Mouse (Mus musculus) liver (tissue): ENCODE data around the gene Tmem104.

Experiments
- DNase-seq: peaks from one replicate; pipeline ENCODE4 v3.0.0-alpha.2; 2020; ENCODE audit warnings: mixed read lengths

Tmem104 gene

DNA sequence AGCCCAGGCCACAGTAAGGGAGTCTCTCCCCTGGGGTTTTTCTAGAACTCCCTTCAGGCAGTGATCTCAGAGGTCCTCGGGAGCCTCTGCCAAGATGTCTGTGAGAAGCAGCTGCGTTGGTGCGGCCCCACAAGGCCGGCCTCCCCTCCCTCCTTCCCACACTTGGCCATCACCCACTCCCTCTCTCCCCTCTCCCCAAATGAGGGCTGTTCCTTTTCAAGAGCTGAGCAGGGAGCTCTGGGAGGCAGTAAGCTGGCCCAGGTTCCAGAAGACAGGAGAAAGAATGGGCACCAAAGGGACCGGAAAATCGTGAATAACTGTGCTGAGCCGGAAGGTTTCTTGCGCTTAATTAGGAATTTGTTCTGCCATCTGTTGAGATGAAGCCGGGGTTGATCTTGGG, 44.6 kb downstream of the Tmem104 start:
- no peak for DNase-seq

DNA sequence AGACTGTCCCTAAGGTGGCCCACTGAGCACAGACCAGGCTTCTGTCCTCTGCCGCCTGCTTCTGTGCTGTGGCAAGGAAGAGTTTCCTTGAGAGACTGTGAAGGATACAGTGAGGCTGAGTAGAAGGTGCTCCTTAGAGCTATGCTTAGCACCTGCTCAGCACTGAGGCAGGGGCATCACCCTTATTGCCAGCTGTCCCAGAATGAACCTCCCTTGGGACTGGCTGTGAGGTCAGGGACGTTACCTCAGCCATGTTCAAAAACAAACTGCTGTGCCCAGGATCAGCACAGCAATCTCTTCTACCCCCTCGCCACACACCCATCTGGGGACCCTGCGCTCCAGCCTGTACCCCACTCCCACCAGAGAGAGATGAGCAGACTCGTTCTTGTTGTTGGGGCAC, 45.6 kb downstream of the Tmem104 start:
- DNase-seq: no peak

DNA sequence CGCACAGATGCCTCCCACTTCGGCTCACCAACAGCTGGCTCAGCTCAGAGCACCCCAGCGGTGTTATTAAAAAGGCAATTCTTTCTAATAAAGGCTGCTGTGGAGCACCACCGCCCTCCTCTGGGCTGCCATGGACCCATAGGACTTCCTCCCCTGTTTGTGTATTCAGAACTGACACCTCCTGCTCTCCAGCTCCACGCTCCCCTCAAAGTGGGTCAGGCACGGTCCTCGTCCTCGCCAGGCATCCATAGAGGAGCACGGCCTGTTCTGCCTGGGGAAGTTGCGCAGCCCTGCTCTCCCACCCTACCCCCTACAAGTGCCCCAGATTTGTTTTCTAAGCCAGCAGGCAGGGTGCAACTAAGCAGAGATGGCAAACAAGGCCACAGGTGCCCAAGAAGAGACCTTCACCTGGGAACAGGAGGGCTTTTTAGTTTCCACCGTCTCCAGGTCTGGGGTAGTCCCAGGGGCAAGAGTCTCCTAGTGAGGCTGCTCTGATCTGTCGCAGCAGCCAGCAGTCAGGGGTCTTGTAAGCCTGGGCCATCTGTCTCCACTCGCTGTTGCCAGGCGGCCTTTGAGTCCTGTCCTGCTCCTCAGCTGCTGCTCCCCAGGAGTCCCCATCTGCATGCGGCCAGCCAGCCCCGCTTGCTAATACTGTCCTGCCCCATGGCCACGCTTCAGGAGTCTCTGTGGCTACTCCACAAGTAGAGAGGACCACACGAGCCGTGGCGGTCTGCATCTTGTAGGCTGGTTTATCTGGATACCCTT, 46.4 kb downstream of the Tmem104 start:
- DNase-seq: no peak

DNA sequence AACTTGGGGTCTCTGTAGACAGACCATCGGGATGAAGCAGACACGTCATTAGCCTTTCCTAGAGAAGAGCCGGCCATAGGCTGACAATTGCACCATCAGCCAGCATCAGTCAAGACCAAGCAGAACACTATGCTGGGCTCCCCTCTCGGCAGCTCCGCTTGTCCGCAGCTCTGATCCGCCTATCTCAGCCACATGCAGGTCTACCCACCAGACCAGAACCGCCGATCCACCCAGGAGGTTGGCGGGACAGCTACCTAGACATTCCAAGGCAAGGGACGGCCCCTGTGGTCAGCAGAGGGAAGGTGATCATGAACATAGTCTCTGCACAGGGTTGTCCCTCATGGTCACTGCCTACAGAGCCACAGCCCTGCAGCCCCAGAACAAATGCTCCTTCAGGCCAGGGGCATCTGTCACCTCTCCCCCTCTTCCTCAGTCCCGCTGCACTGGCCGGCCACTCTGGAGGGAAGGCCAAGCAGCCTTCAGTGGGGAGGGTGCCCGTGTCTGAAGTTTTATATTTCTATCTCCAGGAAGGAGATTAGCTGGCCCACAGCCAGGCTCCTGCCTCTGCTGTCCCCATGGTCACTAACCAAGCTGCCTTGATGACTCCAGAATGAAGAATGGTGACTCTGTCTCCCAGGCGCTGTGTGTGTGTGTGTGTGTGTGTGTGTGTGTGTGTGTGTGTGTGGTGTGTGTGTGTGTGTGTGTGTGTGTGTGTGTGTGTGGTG, 47.2 kb downstream of the Tmem104 start:
- no peak for DNase-seq

DNA sequence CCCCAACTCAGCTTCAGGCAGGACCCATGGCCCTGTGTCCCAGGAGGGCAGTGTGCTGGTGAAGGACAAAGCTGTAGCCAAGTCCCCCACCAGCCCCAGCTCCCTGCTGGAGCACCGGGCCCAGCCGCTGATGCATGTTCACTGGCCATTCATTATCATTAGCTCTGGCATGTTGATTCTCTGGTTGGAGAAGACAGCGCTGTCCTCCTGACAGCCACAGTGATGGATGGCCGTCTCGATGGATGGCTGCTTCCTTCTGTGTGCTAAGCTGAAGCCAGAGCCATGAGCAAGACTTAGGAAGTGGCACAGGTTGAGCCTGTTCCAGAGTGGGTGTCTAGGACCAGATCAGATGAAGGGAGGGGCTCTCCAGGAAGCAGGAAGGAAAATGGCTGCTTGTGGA, 49.3 kb downstream of the Tmem104 start:
- no peak for DNase-seq

DNA sequence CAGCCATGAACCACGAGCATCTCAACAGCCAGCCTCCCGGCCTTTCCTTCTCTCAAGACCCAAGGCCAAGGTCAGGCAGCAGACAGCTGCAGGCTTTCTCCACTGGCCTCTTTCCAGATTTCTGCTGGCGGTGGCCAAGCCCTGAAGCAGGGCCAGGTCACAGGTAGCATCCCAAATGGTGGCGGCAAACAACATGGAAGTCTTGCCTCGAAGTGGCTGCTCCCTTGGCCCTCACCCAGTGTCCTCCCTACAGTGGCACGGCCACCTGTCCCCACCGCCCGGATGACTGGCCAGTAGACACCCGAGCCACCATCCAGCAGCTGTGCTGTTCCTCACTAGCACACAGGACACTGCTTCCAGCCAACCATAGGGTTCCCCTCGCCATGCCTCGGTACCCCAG, 54.1 kb downstream of the Tmem104 start:
- DNase-seq: no peak

DNA sequence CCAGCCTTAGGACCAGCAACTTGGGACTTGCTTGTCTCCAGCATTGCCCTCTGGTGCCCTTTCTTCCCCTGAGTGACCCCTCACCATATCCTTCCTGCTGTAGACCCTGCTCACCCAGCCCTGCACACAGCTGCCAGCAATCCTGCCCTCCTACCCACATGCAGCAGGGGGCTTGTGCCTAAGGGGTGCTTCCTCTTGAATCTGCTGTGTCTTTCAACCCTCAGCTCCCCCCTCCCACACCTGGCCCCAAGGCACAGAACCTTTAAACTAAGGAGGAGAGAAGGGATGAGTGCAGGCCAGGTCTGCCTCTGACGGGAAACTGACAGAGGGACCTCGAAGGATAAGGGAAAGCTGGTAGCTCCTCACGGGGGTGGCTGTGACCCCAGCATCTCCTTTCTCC, 55.5 kb downstream of the Tmem104 start:
- DNase-seq: no peak

DNA sequence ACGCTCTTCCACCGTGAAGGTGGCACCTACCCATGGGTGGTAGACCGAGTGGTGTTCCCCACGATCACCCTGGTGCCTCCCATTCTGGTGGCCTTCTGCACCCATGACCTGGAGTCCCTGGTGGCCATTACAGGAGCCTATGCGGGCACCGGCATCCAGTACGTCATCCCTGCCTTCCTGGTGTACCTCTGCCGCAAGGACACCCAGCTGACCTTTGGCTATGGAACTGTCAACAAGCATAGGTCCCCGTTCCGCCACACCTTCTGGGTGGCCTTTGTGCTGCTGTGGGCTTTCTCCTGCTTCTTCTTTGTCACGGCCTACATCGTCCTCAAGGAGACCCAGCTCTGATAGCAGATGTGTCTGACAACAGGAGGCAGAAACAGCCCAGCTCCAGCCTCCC, 56.5 kb downstream of the Tmem104 start:
- no peak for DNase-seq

DNA sequence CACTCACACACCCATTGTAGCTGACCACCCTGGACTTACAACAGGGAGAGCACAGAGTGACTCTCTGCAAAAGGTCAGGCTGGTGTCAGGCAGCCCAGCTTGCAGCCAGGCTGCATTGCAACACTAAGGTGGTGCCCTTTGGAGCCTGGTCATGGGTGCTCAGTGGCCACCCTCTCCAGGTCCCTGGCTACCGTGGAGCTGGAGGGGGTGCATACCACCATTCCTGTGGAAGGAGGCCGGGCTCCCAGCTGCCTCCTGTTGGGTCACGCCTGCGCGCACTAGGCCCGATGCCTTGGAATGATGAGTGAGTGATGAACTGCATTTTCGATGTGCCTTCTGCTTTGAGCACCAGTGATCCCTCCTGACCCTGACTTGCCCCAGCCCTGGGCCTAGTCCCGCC, 57.6 kb downstream of the Tmem104 start:
- DNase-seq: peak; percentile 54

DNA sequence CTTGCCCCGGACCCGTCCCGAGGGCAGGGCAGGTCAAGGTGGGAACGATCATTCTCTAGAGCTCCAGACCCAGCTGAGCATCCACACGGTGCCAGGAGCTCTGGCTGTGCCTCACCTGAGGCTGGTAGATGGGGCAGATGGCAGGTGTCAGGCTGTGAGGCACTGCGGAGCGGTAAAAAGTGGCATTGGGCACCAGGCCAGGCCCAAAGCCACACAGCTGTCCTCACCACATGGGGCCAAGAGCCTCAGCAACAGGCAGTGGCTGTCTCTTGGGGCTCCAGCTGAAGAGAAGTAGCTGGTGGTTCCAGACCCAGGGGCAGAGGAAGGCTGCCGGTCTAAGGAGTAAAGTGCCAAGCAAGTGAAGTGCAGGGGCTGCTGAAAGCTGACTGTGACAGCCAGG, 59.1 kb downstream of the Tmem104 start:
- no peak for DNase-seq

DNA sequence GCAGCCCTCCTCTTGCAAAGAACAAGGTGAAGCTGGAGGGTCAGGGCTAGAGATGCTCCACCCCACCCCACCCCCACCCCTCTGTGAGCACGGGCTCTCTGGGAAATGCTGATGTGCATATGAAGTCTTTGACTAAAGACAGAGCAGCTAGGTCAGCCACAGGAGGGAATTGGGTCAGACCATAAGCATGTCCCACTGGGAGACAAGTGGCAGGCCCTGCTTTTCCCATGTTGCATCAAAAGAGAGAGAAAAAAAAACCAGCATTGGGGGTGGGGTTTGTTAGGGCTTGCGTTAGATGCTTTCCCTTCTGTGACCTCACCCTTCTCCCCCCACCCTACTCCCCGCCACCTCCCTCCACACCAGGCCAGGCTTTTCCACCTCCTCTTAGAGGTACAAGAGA, 60.0 kb downstream of the Tmem104 start:
- DNase-seq: no peak

DNA sequence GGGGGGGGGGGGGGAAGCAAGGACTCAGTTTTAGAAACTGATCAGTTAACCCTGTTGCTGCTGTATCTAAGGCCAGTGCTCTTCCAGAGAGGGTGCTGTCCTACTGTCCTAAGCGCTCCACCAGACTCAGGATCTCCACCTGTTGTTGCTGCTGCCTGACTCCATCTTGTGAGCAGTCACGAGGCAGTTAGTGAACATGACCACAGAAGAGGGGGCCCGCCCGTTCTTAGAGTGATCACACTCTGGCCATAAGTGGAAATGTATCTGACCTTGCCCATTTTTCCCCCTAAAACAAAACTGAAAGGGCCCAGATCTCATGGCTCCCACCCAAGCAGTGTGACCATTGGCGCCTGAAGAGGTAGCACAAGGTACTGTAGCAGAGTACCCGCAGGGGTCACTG, 60.7 kb downstream of the Tmem104 start:
- no peak for DNase-seq

DNA sequence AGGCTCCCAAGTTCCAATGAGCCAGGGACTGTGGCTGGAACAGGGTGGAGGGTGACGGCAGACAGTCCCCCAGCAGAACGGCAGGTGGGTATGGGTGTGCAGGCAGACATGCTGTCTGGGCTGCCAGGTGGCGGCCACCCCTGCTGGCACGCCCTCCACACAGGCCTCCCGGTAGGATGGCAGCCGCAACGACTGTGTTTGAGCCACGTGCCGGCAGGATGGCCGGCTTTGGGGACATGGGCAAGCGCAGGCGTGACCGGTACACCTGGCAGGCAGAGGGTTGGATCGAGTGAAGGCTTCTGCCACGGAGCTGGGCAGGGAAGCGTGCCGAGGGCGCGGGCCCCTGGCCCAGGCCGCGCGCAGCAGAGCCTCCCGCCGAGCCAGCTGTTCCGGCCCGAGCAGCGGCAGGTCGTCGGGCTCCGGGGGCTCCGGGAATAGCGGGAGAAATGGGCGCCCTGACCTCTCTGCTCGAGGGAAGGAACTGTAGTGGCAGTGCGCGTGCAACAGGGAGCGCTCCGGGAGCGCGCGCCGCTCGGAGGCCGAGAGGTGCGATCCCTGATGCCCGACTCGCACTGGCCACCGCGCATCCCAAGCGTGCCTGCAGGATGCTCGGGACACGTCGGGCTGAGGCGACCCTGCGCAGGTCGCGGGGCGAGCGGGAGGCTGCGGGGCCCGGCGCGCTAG, 62.6 kb downstream of the Tmem104 start:
- DNase-seq: no peak

DNA sequence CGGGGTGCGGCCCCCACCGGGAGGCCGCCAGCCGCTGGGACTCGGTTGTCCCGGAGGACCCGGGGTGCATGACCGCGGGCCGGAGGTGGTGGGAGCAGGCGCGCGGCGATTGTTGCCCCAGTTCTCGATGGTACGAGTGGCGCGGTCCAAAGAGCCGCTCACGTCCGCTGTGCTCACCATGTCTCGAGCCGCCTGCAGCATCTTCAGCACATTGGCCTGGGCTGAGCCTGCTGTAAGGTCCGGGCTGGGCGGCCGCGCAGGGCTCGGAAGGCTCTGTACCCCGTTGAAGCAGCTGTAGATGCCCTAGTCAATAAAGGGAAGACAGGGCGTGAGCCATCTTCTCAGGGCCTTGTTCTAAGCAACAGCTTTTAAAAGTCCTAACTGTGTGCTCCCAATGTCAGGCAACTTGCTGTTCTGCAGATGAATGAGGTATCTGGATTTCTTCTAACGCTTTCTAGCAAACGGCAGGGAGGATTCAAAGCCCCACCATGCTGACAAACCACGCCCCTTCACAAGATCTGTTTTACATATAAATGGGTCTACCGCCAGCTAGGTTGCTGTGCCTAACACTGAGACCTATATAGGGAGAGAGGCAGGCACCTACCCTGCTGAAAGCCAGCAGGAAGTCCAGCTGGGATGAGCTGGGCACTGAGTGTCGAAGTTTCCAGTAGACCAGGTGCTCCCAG, 63.3 kb downstream of the Tmem104 start:
- DNase-seq: no peak

DNA sequence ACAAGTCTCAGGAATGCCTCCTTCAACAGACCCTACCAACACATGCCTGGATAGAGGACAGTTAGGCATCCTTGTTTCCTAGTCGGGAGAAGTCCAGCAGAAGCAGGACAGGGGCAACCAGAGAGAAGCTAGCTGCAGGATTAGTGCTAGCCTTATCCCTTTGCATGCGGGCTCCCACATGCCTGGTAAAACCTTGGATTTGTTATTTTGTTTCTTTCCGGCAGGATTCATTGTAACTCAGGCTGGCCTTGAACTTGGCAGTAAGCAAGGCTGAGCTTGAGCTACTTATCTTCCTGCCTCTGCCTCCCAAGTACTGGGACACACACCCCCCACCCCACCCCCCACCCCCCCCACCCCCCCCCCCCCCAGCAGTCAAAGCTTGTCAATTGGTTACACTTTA, 64.0 kb downstream of the Tmem104 start:
- DNase-seq: no peak

DNA sequence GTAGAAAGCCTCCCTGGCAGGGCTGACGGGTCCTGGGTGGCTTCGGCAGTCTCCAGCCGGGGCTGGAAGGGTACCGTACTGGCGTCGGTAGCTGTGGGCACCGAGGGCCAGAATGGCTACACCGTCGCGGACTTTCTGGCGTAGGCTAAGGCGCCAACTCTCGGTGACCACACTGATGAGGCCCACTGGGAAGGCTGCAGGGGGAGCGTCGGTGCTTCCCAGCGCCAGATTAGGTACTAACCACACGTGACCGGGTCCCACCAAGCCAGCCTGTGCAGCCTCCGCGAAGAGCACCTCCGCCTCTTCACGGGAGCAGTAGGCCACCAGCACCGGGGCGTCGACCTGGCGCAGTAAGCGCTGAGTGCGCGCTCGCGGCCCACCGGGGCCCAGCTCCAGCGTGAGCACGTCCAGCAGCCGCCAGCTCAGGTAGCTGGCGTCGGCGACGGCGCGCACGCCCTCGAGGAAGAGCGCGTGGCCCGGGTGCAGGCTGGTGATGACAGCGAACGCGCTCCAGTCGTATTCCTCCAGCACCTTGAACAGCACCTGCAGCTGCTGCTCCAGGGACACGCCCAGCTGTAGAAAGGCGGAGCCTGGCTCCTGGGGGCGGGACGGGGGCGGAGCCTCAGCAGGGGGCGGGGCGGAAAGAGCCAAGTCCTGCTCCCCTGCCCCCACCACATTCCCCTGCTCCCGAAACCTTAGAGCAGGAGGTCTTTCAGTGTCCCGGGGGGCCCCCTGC, 70.7 kb downstream of the Tmem104 start:
- DNase-seq: peak; percentile 51

DNA sequence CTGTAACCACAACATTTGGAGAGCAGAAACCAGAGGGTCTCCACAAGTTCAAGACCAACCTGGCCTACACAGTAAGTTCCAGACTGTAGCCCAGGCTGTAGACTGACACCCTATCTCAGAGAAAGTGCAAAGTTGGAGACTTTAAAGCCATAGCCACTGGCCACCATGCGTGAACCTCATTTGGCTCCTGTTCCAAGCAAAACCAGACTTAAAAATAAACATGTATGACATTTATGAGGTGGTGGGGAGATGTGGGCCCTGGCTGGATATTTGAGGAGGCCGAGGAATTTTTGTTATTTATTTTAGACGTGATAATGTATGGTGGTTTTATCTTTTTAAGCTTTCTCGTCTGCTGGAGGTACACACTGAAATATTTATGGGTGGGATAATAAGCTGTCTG, 71.8 kb downstream of the Tmem104 start:
- no peak for DNase-seq

DNA sequence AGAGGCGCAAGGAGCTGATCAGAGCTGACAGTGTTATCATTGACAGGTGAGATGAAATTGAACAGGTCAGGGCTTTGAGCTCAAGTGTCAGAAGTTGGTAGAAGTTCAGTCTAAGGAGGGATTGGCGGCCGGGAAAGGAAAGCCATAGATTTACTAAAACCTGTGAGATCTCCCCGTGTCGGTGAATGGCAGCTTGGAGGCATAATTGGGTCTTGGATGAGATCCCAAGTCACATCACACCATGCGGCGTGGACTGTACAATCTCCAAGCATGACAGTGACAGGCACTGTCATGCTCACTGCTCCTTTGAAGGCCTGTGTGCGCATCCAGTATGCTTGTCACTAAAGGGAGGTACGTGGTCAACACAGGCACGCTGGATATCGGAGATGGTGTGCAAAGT, 75.7 kb downstream of the Tmem104 start:
- no peak for DNase-seq

DNA sequence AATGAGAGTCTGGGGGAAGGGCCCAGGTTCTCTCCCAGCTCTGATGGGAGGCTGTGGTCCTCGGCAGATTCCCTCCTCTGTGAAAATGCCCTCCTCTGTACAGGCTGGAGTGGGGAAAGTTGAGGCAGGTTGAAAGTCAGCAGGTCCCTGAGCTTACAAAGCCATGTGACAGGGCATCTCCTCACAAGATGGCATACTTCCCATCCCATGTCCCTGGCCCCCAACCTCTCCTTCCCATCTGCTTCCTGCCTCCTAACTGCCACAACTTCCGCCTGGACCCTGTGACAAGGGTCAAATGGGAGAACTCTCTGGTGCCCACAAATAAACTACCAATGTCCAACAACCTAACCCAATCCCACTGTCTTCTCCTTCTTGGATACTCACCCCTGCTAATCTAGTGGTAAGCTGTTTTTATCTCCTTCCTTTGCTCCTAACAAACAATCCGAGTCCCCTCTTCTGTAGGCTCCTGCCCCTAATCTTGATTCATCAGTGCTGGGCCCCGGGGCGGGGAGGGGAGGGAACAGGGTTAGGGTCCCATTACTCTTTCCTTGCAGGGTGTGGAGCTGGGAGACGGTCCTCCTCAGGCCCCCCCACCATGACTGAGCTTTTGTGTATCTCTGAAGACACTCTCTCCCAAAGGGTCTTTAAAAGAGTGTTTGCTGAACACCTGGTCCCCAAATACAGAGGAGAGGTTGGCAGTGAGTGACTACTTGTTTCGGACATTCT, 77.0 kb downstream of the Tmem104 start:
- DNase-seq: no peak

DNA sequence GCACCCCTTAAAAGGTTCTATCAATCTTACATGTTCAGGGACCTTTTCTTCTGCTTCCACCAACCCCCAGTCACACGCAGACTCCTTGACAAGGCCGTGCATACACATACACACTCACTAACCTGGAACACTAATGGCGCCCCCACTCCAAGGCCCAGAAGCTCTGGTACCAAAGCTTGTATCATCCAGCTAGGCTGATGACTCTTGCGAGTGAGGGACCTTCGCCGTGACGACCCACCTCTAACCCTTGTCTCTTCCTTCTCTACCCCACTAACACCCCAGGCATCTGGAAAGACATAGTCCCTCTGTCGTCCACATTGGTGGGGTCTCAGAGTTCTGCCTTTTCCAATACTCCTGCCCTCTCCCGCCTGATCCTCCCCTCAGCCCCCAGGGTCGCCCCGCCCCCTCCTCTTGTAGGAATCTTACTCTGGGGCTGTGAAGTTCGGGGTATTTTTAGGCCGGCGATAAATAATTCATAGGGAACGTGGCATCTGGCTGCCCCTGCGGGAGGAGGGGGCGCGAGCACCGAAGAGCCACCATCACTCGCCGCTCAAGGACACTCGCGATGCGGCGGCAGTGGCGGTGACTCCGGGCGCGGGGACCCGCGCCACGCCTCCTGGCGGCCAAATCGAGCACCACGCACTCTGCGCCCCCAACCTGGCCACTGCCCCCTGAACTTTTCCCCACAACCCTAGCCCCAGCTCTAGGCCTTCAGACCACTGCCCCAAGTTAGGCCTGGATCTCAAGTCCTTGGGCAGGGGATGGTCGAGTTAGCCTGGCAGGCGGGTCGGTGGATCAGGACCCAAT, 77.8 kb downstream of the Tmem104 start:
- DNase-seq: no peak

DNA sequence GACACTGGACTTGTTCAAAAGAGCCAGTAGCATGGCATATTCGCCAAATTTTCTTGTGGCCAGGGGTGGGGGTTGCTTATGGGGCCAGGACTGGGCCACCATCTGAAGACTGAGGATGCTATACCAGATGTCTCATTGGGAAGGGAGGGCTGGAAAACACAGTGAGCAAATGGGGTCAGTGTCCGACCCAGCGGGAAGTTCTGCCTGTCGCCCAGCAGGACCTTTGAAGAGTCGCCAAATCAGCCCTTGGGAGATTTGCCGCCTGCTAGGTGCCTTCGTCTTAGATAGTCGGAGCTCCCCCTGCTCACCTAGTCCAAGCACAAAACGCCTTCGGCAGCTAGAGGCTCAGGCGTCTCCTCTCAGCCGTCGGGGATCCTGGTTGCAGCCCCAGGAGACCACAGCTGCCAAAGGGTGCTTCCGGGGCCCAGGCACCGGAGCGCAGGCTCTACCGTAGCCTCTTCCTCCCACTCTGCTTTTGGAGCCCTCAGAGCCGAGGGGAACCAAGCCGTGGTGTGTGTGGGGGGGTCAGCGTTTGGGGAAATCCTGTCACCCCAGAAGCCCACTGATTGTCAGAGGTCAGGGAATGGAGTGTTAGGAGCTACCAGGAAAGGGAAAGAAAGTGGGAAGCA, 78.6 kb downstream of the Tmem104 start:
- DNase-seq: no peak
